Mouse (Mus musculus) kidney, postnatal 0 days (tissue): ENCODE data around the gene Cpm. TPM values are rescaled to one million over a fixed set of nuclear protein-coding genes. Genes with fewer than 3 reads are reported as not detected.

Experiments
- ATAC-seq: fragments of 200-750 bp; cut with Nextera tagmentation; replicated peaks from 2 replicates; pipeline ENCODE4 v1.8.0; 2017; ENCODE audit warnings: low read depth, moderate number of reproducible peaks, moderate TSS enrichment, moderate library complexity; ENCODE audit not compliant: low FRiP score
- DNase-seq: peaks from one replicate; pipeline ENCODE4 v3.0.0-alpha.2; 2016; ENCODE audit warnings: low spot score
- H3K27ac ChIP-seq: fragments of 300-500 bp; sonication (generic); 2 replicates; pipeline ENCODE4 v1.5.1; 2014; ENCODE audit warnings: mild to moderate bottlenecking
- H3K27me3 ChIP-seq: fragments of 300-500 bp; sonication (generic); 2 replicates; pipeline ENCODE4 v1.6.1; 2014; ENCODE audit warnings: low read length, mixed read lengths; ENCODE audit not compliant: insufficient read depth
- H3K36me3 ChIP-seq: fragments of 300-500 bp; sonication (generic); 2 replicates; pipeline ENCODE4 v1.6.1; 2014; ENCODE audit warnings: low read length, mixed read lengths; ENCODE audit not compliant: insufficient read depth
- H3K4me1 ChIP-seq: fragments of 300-500 bp; sonication (generic); replicated peaks from 2 replicates; pipeline ENCODE4 v1.6.1; 2014; ENCODE audit warnings: antibody characterized with exemption, low read length, mixed read lengths; ENCODE audit not compliant: insufficient read depth
- H3K4me2 ChIP-seq: fragments of 300-500 bp; sonication (generic); 2 replicates; pipeline ENCODE4 v1.6.1; 2014; ENCODE audit warnings: mild to moderate bottlenecking, low read length, moderate library complexity, mixed read lengths
- H3K4me3 ChIP-seq: fragments of 300-500 bp; sonication (generic); replicated peaks from 2 replicates; pipeline ENCODE4 v1.5.1; 2014; ENCODE audit warnings: low read depth, low read length
- H3K9ac ChIP-seq: fragments of 300-500 bp; sonication (generic); 2 replicates; pipeline ENCODE4 v1.6.1; 2014; ENCODE audit warnings: low read depth, low read length
- H3K9me3 ChIP-seq: fragments of 300-500 bp; sonication (generic); replicated peaks from 2 replicates; pipeline ENCODE4 v1.6.1; 2016; ENCODE audit warnings: low read length, inconsistent platforms, mixed read lengths
- CTCF ChIP-seq: IDR thresholded peaks from 2 replicates; pipeline ENCODE4 v1.5.1; 2016; ENCODE audit warnings: antibody characterized with exemption, low read depth, mild to moderate bottlenecking, moderate library complexity
- WGBS: fragments of 180-500 bp; shearing (Covaris S2); extraction: QIAGEN DNeasy Blood & Tissue Kit; methylation state at CpG from one replicate; pipeline ENCODE4 v1.1.7; 2014; 5-methylcytosine and 5-hydroxymethylcytosine counted together
- polyA plus RNA-seq: library from polyadenylated mRNA; unstranded; fragments of >200 nt; fragmentation: Nextera tagmentation; extraction: Ambion mirVana; gene quantifications from 2 replicates; pipeline ENCODE4 v1.2.1, GENCODE M21; 2015

The Cpm gene
- polyA plus RNA-seq, 1 experiment from 2014 or later = 51.7 TPM

DNA sequence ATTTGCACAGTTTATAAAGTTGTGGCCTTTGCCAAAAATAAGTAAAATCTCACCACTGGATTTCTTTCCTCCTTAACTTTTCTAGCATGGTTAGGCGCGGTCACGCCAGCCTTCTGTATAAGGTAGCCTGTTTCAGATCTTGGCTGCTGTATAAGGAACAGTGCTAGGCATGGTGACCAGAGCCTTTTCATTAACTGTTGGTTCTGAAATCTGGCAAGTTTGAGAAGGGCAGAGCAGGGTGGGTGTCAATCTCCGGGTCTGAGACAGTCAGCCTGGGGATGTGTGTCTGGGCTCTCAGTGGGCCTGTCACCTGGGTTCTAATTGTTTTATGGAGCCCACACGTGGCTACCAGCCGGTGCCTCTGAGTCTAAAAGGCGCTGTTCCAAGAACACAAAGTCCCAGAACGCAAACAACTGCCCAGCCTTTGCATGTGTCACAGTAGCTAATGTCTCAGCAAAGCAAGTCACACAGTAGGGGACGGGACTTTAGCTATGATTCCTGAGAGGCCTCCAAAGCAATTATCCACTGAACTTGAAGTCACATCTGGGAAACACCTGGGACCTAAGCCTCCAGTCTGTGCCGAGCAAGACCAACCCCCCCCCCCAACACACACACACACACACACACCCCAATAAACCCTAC is 40.3 kb downstream of the Cpm start:
- WGBS = 46% methylated on average over 10 of the region's 10 CpGs
- DNase-seq (no peak), ATAC-seq (no peak)
- H3K36me3 ChIP-seq = no peaks in the 10 kb centered on the region
- no peak overlapping the region for H3K9ac ChIP-seq
- H3K4me2 ChIP-seq = no peak overlapping the region
- no peaks in the 10 kb centered on the region for H3K27me3 ChIP-seq
- no peak overlapping the region for H3K4me3 ChIP-seq
- no peaks in the 10 kb centered on the region for H3K9me3 ChIP-seq
- peak overlapping the region; percentile 50 for H3K27ac ChIP-seq
- TF ChIP-seq CTCF = no peak
- no peaks in the 10 kb centered on the region for H3K4me1 ChIP-seq

GRCm38 (mm10) chr10:117670092-117670491 is 40.8 kb downstream of the Cpm start:
- WGBS = 56% methylated on average over 3 of the region's 3 CpGs
- H3K27me3 ChIP-seq = no peaks in the 10 kb centered on the region
- H3K36me3 ChIP-seq = no peaks in the 10 kb centered on the region
- DNase-seq = no peak
- no peak for TF ChIP-seq CTCF
- H3K9ac ChIP-seq = no peak overlapping the region
- no peak overlapping the region for H3K4me2 ChIP-seq
- no peak for ATAC-seq
- H3K4me1 ChIP-seq = no peaks in the 10 kb centered on the region
- H3K9me3 ChIP-seq = no peaks in the 10 kb centered on the region
- H3K27ac ChIP-seq = no peak overlapping the region
- H3K4me3 ChIP-seq = no peak overlapping the region

GRCm38 (mm10) chr10:117670791-117671190 is 41.5 kb downstream of the Cpm start:
- 83% methylated on average over 5 of the region's 5 CpGs for WGBS
- no peaks in the 10 kb centered on the region for H3K9me3 ChIP-seq
- H3K27me3 ChIP-seq = no peaks in the 10 kb centered on the region
- H3K4me2 ChIP-seq = no peak overlapping the region
- TF ChIP-seq CTCF = no peak
- no peaks in the 10 kb centered on the region for H3K4me1 ChIP-seq
- H3K27ac ChIP-seq = no peak overlapping the region
- H3K36me3 ChIP-seq = no peaks in the 10 kb centered on the region
- no peak for DNase-seq
- H3K4me3 ChIP-seq = no peak overlapping the region
- H3K9ac ChIP-seq = no peak overlapping the region
- ATAC-seq = no peak

GRCm38 (mm10) chr10:117671266-117671665 is 42.0 kb downstream of the Cpm start:
- no peak overlapping the region for H3K4me2 ChIP-seq
- no peak for DNase-seq
- ATAC-seq = no peak
- H3K9me3 ChIP-seq = no peaks in the 10 kb centered on the region
- H3K27me3 ChIP-seq = no peaks in the 10 kb centered on the region
- WGBS = 91% methylated on average over 9 of the region's 9 CpGs
- H3K9ac ChIP-seq = no peak overlapping the region
- TF ChIP-seq CTCF = no peak
- H3K27ac ChIP-seq = no peak overlapping the region
- H3K4me1 ChIP-seq = no peaks in the 10 kb centered on the region
- H3K36me3 ChIP-seq = no peaks in the 10 kb centered on the region
- H3K4me3 ChIP-seq = no peak overlapping the region

- H3K9ac ChIP-seq = no peak overlapping the region
- no peaks in the 10 kb centered on the region for H3K27me3 ChIP-seq
- H3K4me3 ChIP-seq = no peak overlapping the region
- DNase-seq (no peak), ATAC-seq (no peak)
- no peaks in the 10 kb centered on the region for H3K36me3 ChIP-seq
- H3K4me1 ChIP-seq = no peaks in the 10 kb centered on the region
- no peaks in the 10 kb centered on the region for H3K9me3 ChIP-seq
- H3K4me2 ChIP-seq = no peak overlapping the region
- no peak for TF ChIP-seq CTCF
- WGBS = 86% methylated on average over 13 of the region's 13 CpGs
- no peak overlapping the region for H3K27ac ChIP-seq
Observed at GRCm38 (mm10) chr10:117671930-117672666, 42.8 kb downstream of the Cpm start.

- H3K4me2 ChIP-seq = no peak overlapping the region
- H3K36me3 ChIP-seq = no peaks in the 10 kb centered on the region
- no peak for ATAC-seq
- H3K9ac ChIP-seq = no peak overlapping the region
- 58% methylated on average over 7 of the region's 7 CpGs for WGBS
- no peaks in the 10 kb centered on the region for H3K27me3 ChIP-seq
- no peak overlapping the region for H3K27ac ChIP-seq
- H3K4me3 ChIP-seq = no peak overlapping the region
- TF ChIP-seq CTCF = no peak
- H3K9me3 ChIP-seq = no peaks in the 10 kb centered on the region
- no peaks in the 10 kb centered on the region for H3K4me1 ChIP-seq
- DNase-seq = no peak
Observed at GRCm38 (mm10) chr10:117672693-117673092, 43.4 kb downstream of the Cpm start.

DNA sequence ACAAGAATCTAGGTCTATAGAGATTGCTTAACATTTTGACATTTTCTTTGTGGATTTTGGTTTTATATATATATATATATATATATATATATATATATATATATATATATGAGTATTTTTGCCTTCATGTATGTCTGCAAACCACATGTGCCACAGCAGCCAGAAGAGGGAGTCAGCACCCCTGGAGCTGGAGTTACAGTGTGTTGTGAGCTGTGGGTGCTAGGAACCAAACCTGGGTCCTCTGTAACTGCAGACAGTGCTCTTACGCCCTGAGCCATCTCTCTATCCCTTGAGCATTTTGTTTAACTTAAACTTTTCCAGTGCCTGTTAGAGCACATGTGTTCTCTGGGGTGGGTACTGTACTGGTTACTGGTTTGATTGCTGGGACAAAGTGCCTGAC is 44.6 kb downstream of the Cpm start:
- H3K9me3 ChIP-seq = no peaks in the 10 kb centered on the region

More for the DNA sequence above, 44.6 kb downstream of the Cpm start:
- Histone ChIP-seq H3K27me3 (no peaks in the 10 kb centered on the region), H3K36me3 (no peaks in the 10 kb centered on the region), H3K27ac (no peak overlapping the region), H3K4me2 (no peak overlapping the region), H3K9ac (no peak overlapping the region), H3K4me3 (no peak overlapping the region), H3K4me1 (no peaks in the 10 kb centered on the region)
- no peak for DNase-seq
- ATAC-seq = no peak
- WGBS = 100% methylated on average over 1 of the region's 1 CpGs
- no peak for TF ChIP-seq CTCF
